In genomic region chr11:35296803-35297202, GRCm38 (mm10) we compare ENCODE assay signal across 16 mouse cellular contexts.
"Had no signal": no experiment of that assay in that cellular context is flagged by ENCODE, and none has a peak within 500 bp of the region (broad histone marks: within the 10 kb centered on the region; RNA-seq: fewer than 3 reads in every experiment).

No protein-coding gene starts in this region.

- H3K4me1 ChIP-seq: megakaryocyte, embryonic 14.5 days had no signal

- H3K4me2 ChIP-seq: limb, embryonic 12.5 days; limb, embryonic 15.5 days; liver, embryonic 11.5 days; lung, embryonic 14.5 days; neural tube, embryonic 12.5 days; neural tube, embryonic 15.5 days had no signal

- H3K27me3 ChIP-seq: limb, embryonic 12.5 days; limb, embryonic 15.5 days; megakaryocyte, embryonic 14.5 days had no signal

- DNase-seq: liver, postnatal 0 days; midbrain, embryonic 14.5 days; right cerebral cortex, adult 18-20 months; right cerebral cortex, postnatal 4 days; thymus, adult 2 months; thymus, postnatal 25 days had no signal

- H3K9me3 ChIP-seq: limb, embryonic 12.5 days; limb, embryonic 15.5 days; midbrain, embryonic 10.5 days; neural tube, embryonic 12.5 days; neural tube, embryonic 15.5 days had no signal

- H3K36me3 ChIP-seq: limb, embryonic 12.5 days; limb, embryonic 15.5 days; midbrain, embryonic 10.5 days; neural tube, embryonic 12.5 days; neural tube, embryonic 15.5 days had no signal

- H3K9ac ChIP-seq: limb, embryonic 12.5 days; limb, embryonic 15.5 days; liver, embryonic 14.5 days; liver, postnatal 0 days; lung, embryonic 14.5 days; neural tube, embryonic 12.5 days; neural tube, embryonic 15.5 days had no signal

- H3K4me3 ChIP-seq: limb, embryonic 12.5 days; limb, embryonic 15.5 days; megakaryocyte, embryonic 14.5 days; midbrain, embryonic 10.5 days; neural tube, embryonic 12.5 days; neural tube, embryonic 15.5 days had no signal

- H3K27ac ChIP-seq: limb, embryonic 12.5 days; liver, embryonic 14.5 days; midbrain, embryonic 10.5 days; neural tube, embryonic 12.5 days; neural tube, embryonic 15.5 days; stomach, postnatal 0 days had no signal
